Mouse (Mus musculus): ENCODE results near the gene Zfp661.

DNA sequence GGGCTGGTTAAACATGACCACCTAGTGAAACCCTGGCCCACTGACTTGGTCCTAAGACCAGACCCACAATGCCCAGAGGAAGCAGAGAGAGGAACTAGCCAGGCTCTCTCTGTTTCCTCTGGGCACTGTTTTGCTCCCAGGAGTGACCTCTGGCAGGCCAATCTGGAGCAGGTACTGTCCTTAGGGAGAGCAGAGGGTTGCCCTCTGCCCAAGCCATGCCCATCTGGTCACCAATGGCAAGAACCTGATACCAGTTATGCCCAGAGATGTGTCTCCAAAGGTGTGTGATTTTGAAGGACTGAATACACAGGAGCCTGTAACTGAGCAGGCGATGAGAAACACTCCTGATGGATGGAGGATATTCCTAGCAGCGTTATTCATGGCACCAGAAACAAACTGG, 45.2 kb downstream of the Zfp661 start:
- TF ChIP-seq GATA1 (IDR thresholded peaks at IDR 0.05; ENCODE audit: borderline replicate concordance, low read length) (no peak), FLI1 (IDR thresholded peaks at IDR 0.05; ENCODE audit: low read length) (no peak)
